Mouse (Mus musculus): ENCODE results near the gene Cox20. TPM values are rescaled to one million over a fixed set of nuclear protein-coding genes. Genes with fewer than 3 reads are reported as not detected.
A peak's percentile ranks its signal among the peaks of the same experiment; 100 is the strongest.

Gene Cox20
- total and polyA plus RNA-seq, 2 experiments from 2014 or later: 30.1 to 102 TPM

GRCm38 (mm10) chr1:178320038-178320722, 1.2 kb downstream of the Cox20 start:
- Histone ChIP-seq H3K27ac (peak overlapping the region; percentile 100), H3K9me3 (ENCODE audit: low read length) (no peaks in the 10 kb centered on the region), H3K4me3 (ENCODE audit: low read length) (peak overlapping the region; percentile 71), H3K4me2 (ENCODE audit: low read depth, low read length) (peak overlapping the region; percentile 69), H3K4me1 (ENCODE audit: insufficient read depth, low read length) (peaks cover 4% of the 10 kb centered on the region; the same call in 1 of the 2 replicates), H3K27me3 (ENCODE audit: insufficient read depth, low read length) (no peaks in the 10 kb centered on the region), H3K36me3 (ENCODE audit: insufficient read depth, low read length) (peaks cover 29% of the 10 kb centered on the region; the same call in 1 of the 2 replicates), H3K9ac (replicated peaks; ENCODE audit: low read length) (peak overlapping the region; percentile 90)
- TF ChIP-seq CTCF (IDR thresholded peaks at IDR 0.05; ENCODE audit: low read depth): no peak
- DNase-seq (ENCODE audit: low spot score): peak; percentile 24
- WGBS: 15% methylated on average over 8 of the region's 8 CpGs
- no peak for ATAC-seq

DNA sequence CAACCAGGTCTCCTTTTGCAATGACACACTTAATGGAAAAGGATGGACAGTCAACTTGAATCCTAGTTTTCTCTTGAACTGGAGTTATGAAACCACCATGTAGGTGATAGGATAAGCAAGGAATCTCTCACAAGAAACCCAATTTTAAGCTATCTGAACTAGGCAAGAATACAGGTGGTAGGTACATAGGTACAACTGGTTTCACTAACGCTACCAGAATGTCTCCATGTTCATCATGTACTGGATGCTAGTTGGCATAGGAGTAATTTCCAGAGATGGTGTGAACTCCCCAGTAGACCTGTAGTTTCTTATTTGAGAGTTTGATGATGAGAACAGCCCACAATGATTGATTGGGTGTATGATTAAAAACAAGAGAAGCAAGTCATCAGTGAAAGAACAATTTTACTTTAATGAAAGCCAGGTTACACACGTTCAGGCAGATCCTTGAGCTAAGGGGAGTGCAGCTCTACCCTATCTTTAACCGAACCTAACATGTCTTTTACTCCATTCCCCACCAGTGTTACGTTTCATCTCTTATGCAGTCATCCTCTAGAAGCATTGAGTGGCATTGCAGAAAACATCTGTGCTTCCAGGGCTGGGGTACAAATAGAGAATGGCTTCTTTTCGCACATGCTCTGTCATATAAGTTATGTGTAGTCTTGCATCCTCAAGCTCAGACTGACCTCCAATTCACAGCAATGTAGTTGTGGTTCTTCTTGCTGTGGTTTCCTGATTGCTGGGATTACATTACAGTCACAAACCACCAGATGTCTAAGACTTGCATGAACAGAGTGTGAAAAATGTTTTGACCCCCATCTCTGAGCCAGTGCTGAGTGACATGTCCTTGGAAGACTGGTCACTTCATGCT, 2.0 kb downstream of the Cox20 start:
- peak overlapping the region; percentile 90; the same call in 1 of the 2 replicates for H3K9ac ChIP-seq (replicated peaks; ENCODE audit: low read length)
- peak overlapping the region; percentile 71 for H3K4me3 ChIP-seq (ENCODE audit: low read length)
- peak overlapping the region; percentile 69 for H3K4me2 ChIP-seq (ENCODE audit: low read depth, low read length)
- peaks cover 4% of the 10 kb centered on the region; the same call in 1 of the 2 replicates for H3K4me1 ChIP-seq (ENCODE audit: insufficient read depth, low read length)
- DNase-seq (ENCODE audit: low spot score) (no peak), ATAC-seq (no peak)
- peaks cover 30% of the 10 kb centered on the region; the same call in 1 of the 2 replicates for H3K36me3 ChIP-seq (ENCODE audit: insufficient read depth, low read length)
- H3K9me3 ChIP-seq (ENCODE audit: low read length): no peaks in the 10 kb centered on the region
- peak overlapping the region; percentile 11; the same call in 1 of the 2 replicates for H3K27ac ChIP-seq
- WGBS: 40% methylated on average over 5 of the region's 5 CpGs
- H3K27me3 ChIP-seq (ENCODE audit: insufficient read depth, low read length): no peaks in the 10 kb centered on the region
- no peak for TF ChIP-seq CTCF (IDR thresholded peaks at IDR 0.05; ENCODE audit: low read depth)

GRCm38 (mm10) chr1:178321730-178322357, 2.9 kb downstream of the Cox20 start:
- Histone ChIP-seq H3K9ac (replicated peaks; ENCODE audit: low read length) (no peak overlapping the region), H3K27ac (no peak overlapping the region), H3K9me3 (ENCODE audit: low read length) (no peaks in the 10 kb centered on the region), H3K4me3 (ENCODE audit: low read length) (no peak overlapping the region), H3K36me3 (ENCODE audit: insufficient read depth, low read length) (peaks cover 30% of the 10 kb centered on the region; the same call in 1 of the 2 replicates), H3K4me1 (ENCODE audit: insufficient read depth, low read length) (peaks cover 4% of the 10 kb centered on the region; the same call in 1 of the 2 replicates), H3K27me3 (ENCODE audit: insufficient read depth, low read length) (no peaks in the 10 kb centered on the region), H3K4me2 (ENCODE audit: low read depth, low read length) (no peak overlapping the region; the same call in 1 of the 2 replicates)
- no peak for DNase-seq (ENCODE audit: low spot score)
- TF ChIP-seq CTCF (IDR thresholded peaks at IDR 0.05; ENCODE audit: low read depth): no peak
- no peak for ATAC-seq
- 55% methylated on average over 4 of the region's 4 CpGs for WGBS

GRCm38 (mm10) chr1:178323235-178323634, 4.3 kb downstream of the Cox20 start:
- no peak overlapping the region for H3K4me3 ChIP-seq (ENCODE audit: low read length)
- no peak for ATAC-seq
- 93% methylated on average over 1 of the region's 1 CpGs for WGBS

DNA sequence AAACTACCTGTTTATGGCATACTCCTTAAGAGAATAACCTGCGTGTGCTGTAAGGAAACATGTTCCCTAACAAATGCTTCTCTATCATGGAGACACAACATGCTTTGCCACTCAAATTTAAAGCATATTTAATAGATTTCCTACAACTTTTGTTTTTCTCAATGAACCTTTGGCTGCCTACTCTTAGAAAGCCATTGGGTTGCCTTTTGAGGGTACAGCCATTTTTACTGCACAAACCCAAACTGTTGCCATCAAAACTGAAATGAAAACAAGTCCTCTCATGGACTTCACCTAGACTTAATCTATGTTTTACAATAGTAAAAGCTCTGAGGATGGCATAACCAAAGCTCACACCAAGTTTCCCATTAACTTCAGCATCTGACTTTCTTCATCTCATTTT, 5.6 kb downstream of the Cox20 start:
- TF ChIP-seq CTCF (IDR thresholded peaks at IDR 0.05; ENCODE audit: low read depth): no peak
- H3K27ac ChIP-seq: no peak overlapping the region
- no peak for ATAC-seq
- H3K9me3 ChIP-seq (ENCODE audit: low read length): no peaks in the 10 kb centered on the region
- H3K4me3 ChIP-seq (ENCODE audit: low read length): no peak overlapping the region
- H3K4me1 ChIP-seq (ENCODE audit: insufficient read depth, low read length): peaks cover 4% of the 10 kb centered on the region; the same call in 1 of the 2 replicates
- WGBS: 91% methylated on average over 1 of the region's 1 CpGs
- H3K27me3 ChIP-seq (ENCODE audit: insufficient read depth, low read length): no peaks in the 10 kb centered on the region
- H3K36me3 ChIP-seq (ENCODE audit: insufficient read depth, low read length): peaks cover 38% of the 10 kb centered on the region; the same call in 1 of the 2 replicates
- H3K9ac ChIP-seq (replicated peaks; ENCODE audit: low read length): no peak overlapping the region
- DNase-seq (ENCODE audit: low spot score): no peak
- H3K4me2 ChIP-seq (ENCODE audit: low read depth, low read length): no peak overlapping the region

More at GRCm38 (mm10) chr1:178323235-178323634, 4.3 kb downstream of the Cox20 start:
- Histone ChIP-seq H3K4me2 (ENCODE audit: low read depth, low read length) (no peak overlapping the region), H3K27ac (no peak overlapping the region), H3K9ac (replicated peaks; ENCODE audit: low read length) (no peak overlapping the region), H3K9me3 (ENCODE audit: low read length) (no peaks in the 10 kb centered on the region), H3K36me3 (ENCODE audit: insufficient read depth, low read length) (peaks cover 34% of the 10 kb centered on the region; the same call in 1 of the 2 replicates), H3K4me1 (ENCODE audit: insufficient read depth, low read length) (peaks cover 4% of the 10 kb centered on the region; the same call in 1 of the 2 replicates), H3K27me3 (ENCODE audit: insufficient read depth, low read length) (no peaks in the 10 kb centered on the region)
- TF ChIP-seq CTCF (IDR thresholded peaks at IDR 0.05; ENCODE audit: low read depth): no peak
- DNase-seq (ENCODE audit: low spot score): no peak

DNA sequence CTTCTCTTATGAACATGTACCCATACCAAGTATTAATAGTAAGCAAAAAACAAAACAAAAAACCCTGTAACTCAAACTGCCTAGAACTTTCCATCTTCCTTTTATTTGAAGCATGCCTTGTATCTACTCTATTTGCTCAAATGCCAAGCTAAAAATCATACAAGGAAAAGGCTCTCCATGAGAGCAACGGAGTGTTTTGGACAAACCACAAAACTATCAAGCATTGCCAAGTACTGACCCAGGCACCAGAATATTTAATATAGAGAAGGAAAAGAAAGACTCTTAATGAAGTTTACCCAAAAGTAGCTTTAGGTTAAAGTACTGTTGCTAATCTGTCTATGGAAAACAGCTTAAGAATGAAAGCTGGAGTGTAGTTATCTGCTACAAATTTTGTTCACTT, 7.4 kb downstream of the Cox20 start:
- DNase-seq (ENCODE audit: low spot score) (no peak), ATAC-seq (no peak)
- no peak overlapping the region for H3K27ac ChIP-seq
- TF ChIP-seq CTCF (IDR thresholded peaks at IDR 0.05; ENCODE audit: low read depth): no peak
- H3K9me3 ChIP-seq (ENCODE audit: low read length): no peaks in the 10 kb centered on the region
- H3K36me3 ChIP-seq (ENCODE audit: insufficient read depth, low read length): peaks cover 51% of the 10 kb centered on the region
- H3K4me1 ChIP-seq (ENCODE audit: insufficient read depth, low read length): peaks cover under 1% of the 10 kb centered on the region; the same call in 1 of the 2 replicates
- no peak overlapping the region for H3K4me3 ChIP-seq (ENCODE audit: low read length)
- no peak overlapping the region for H3K9ac ChIP-seq (replicated peaks; ENCODE audit: low read length)
- 85% methylated on average over 1 of the region's 1 CpGs for WGBS
- no peaks in the 10 kb centered on the region for H3K27me3 ChIP-seq (ENCODE audit: insufficient read depth, low read length)
- no peak overlapping the region for H3K4me2 ChIP-seq (ENCODE audit: low read depth, low read length)
